Mouse (Mus musculus) ES-Bruce4 (cell line): ENCODE measurements at regions not wholly inside any gene's neighbourhood (a gene's known extent, or its start where the extent isn't known, plus 50 kb on each side); places are given as distances from the start of the nearest gene placed in this dataset.
"Not testable (repeated sequence)": the region's sequence is repeated elsewhere in the genome, so short reads cannot be mapped to it uniquely, and the experiment has no call there.

Experiments
- H3K27ac ChIP-seq: 2 replicates; pipeline ENCODE4 v1.5.1; 2012; ENCODE audit warnings: low read length, inconsistent platforms; ENCODE audit not compliant: insufficient read depth
- H3K27me3 ChIP-seq: 2 replicates; pipeline ENCODE4 v1.6.1; 2012; ENCODE audit warnings: mild to moderate bottlenecking, low read length, inconsistent platforms; ENCODE audit not compliant: control insufficient read depth, poor library complexity, insufficient read depth, severe bottlenecking
- H3K36me3 ChIP-seq: 2 replicates; pipeline ENCODE4 v1.6.1; 2012; ENCODE audit warnings: inconsistent platforms, mild to moderate bottlenecking, low read length, moderate library complexity; ENCODE audit not compliant: control insufficient read depth, poor library complexity, insufficient read depth, severe bottlenecking
- H3K4me1 ChIP-seq: one replicate; pipeline ENCODE4 v1.8.1; 2011; ENCODE audit warnings: low read length; ENCODE audit not compliant: control insufficient read depth, insufficient read depth
- H3K4me3 ChIP-seq: 2 replicates; pipeline ENCODE4 v1.5.1; 2011; ENCODE audit warnings: low read depth, mild to moderate bottlenecking, low read length
- H3K9ac ChIP-seq: 2 replicates; pipeline ENCODE4 v1.6.1; 2012; ENCODE audit warnings: low read depth, mild to moderate bottlenecking, inconsistent platforms; ENCODE audit not compliant: poor library complexity, severe bottlenecking
- H3K9me3 ChIP-seq: replicated peaks from 2 replicates; pipeline ENCODE4 v1.6.1; 2012; ENCODE audit warnings: mild to moderate bottlenecking, low read length, inconsistent platforms; ENCODE audit not compliant: control insufficient read depth, poor library complexity, insufficient read depth, severe bottlenecking
- CTCF ChIP-seq: IDR thresholded peaks from one replicate; pipeline ENCODE4 v1.8.1; 2011; ENCODE audit warnings: low read depth, low read length
- EP300 ChIP-seq: IDR thresholded peaks from 2 replicates; pipeline ENCODE4 v1.6.1; 2011; ENCODE audit warnings: low read depth, low read length; ENCODE audit not compliant: insufficient read depth
- POLR2A ChIP-seq: IDR thresholded peaks from one replicate; pipeline ENCODE4 v1.8.1; 2011; ENCODE audit warnings: low read length; ENCODE audit not compliant: insufficient read depth

- H3K9ac ChIP-seq, result no peak overlapping the region
- H3K36me3 ChIP-seq, result no peaks in the 10 kb centered on the region
- TF ChIP-seq EP300 (no peak), POLR2A (no peak), CTCF (no peak)
- H3K27me3 ChIP-seq, result no peaks in the 10 kb centered on the region; the same call in 1 of the 2 replicates
- H3K9me3 ChIP-seq, result no peaks in the 10 kb centered on the region
- H3K4me3 ChIP-seq, result no peak overlapping the region
- H3K4me1 ChIP-seq, result no peaks in the 10 kb centered on the region
- no peak overlapping the region for H3K27ac ChIP-seq
These were observed 109.7 kb downstream of the Nr2f2 start for GRCm38 (mm10) chr7:70256806-70257205.

GRCm38 (mm10) chr7:70255072-70255471 is 111.5 kb downstream of the Nr2f2 start:
- Histone ChIP-seq H3K9me3 (no peaks in the 10 kb centered on the region), H3K9ac (no peak overlapping the region), H3K4me3 (no peak overlapping the region), H3K36me3 (no peaks in the 10 kb centered on the region), H3K27ac (no peak overlapping the region), H3K4me1 (no peaks in the 10 kb centered on the region), H3K27me3 (no peaks in the 10 kb centered on the region)
- no peak for TF ChIP-seq CTCF

DNA sequence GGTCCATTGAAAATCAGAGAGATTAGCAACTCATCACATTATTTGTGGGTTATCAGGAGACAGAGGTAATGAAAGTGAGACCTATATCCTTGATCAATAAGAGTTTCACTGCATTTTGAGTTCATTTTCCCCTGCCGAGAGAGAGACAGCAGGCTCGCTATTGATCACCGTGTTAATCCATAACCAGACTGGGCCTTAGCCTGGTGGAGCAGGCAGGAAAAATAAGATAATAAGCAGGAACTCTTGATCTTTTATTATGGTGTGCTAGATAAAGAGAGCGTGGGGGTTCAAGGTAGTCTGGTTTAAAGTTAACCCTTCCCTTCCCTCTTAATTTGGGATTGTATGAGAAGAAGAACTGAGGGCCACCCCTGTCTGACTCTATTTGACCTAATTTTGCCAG is 113.3 kb downstream of the Nr2f2 start:
- no peaks in the 10 kb centered on the region for H3K36me3 ChIP-seq
- no peak overlapping the region for H3K4me3 ChIP-seq

DNA sequence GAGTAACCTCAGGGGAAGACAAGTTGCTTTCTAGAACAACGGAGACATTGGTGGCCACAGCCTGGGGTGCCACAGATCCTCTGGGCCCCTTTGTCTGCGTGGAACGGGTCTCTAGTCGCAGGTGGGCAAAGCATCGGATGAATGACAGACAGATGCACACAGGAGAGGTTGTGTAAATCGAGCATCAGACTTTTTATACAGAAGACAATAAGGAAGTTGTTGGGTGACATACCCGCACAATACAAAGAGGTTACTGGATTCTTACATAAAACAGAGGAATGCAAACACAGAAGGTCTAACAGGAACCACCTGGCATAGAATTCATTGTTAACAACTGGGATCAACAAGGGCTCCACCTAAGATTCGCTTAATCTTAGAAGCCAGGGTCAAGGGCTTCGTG is 127.5 kb downstream of the Nr2f2 start:
- H3K36me3 ChIP-seq, H3K27me3 ChIP-seq, H3K9ac ChIP-seq, H3K4me1 ChIP-seq, H3K27ac ChIP-seq, H3K9me3 ChIP-seq, H3K4me3 ChIP-seq: not testable (repeated sequence)

More for the DNA sequence above, 113.3 kb downstream of the Nr2f2 start:
- no peak overlapping the region for H3K27ac ChIP-seq
- no peak overlapping the region for H3K9ac ChIP-seq
- H3K27me3 ChIP-seq, result no peaks in the 10 kb centered on the region
- H3K9me3 ChIP-seq, result no peaks in the 10 kb centered on the region
- TF ChIP-seq EP300 (no peak), CTCF (no peak), POLR2A (no peak)
- no peaks in the 10 kb centered on the region for H3K4me1 ChIP-seq

- no peak overlapping the region for H3K27ac ChIP-seq
- no peaks in the 10 kb centered on the region for H3K27me3 ChIP-seq
- H3K9ac ChIP-seq, result no peak overlapping the region
- no peaks in the 10 kb centered on the region for H3K4me1 ChIP-seq
- H3K36me3 ChIP-seq, result no peaks in the 10 kb centered on the region
- no peaks in the 10 kb centered on the region for H3K9me3 ChIP-seq
- no peak overlapping the region for H3K4me3 ChIP-seq
- TF ChIP-seq CTCF, result no peak
- TF ChIP-seq POLR2A, result no peak
- no peak for TF ChIP-seq EP300
These were observed 147.2 kb downstream of the Nr2f2 start for GRCm38 (mm10) chr7:70219310-70219709.

- no peaks in the 10 kb centered on the region for H3K4me1 ChIP-seq
- H3K36me3 ChIP-seq, result no peaks in the 10 kb centered on the region
- no peak overlapping the region for H3K9ac ChIP-seq
- no peaks in the 10 kb centered on the region for H3K9me3 ChIP-seq
- H3K27ac ChIP-seq, result no peak overlapping the region
- TF ChIP-seq EP300, result no peak
- TF ChIP-seq CTCF, result no peak
- TF ChIP-seq POLR2A, result no peak
- no peaks in the 10 kb centered on the region for H3K27me3 ChIP-seq
- H3K4me3 ChIP-seq, result no peak overlapping the region
These were observed 149.4 kb downstream of the Nr2f2 start for GRCm38 (mm10) chr7:70217137-70217536.
